Mouse (Mus musculus) neural tube, postnatal 0 days (tissue): ENCODE measurements around the gene Bend7. TPM values are rescaled to one million over a fixed set of nuclear protein-coding genes. Genes with fewer than 3 reads are reported as not detected.

Experiments
- polyA plus RNA-seq: library from polyadenylated mRNA; unstranded; fragments of >200 nt; fragmentation: Nextera tagmentation; extraction: Ambion mirVana; gene quantifications from 2 replicates; pipeline ENCODE4 v1.2.1, GENCODE M21; 2015

The Bend7 gene
- polyA plus RNA-seq: 7.6 and 7.7 TPM in 2 replicates

GRCm38 (mm10) chr2:4717769-4718661 is at the start of gene Bend7:
Bend7 (plus strand) TSS chr2:4717831.

Other genes with a start within 250 kb of the Bend7 start
- gene Prpf18, start 65.7 kb upstream of the Bend7 start, polyA plus RNA-seq: 28.4 and 29.6 TPM in 2 replicates
- gene Sephs1, start 163.7 kb downstream of the Bend7 start, polyA plus RNA-seq: 37.5 and 39.0 TPM in 2 replicates
- 119 and 122 TPM in 2 replicates for gene Phyh, start 201.2 kb downstream of the Bend7 start, polyA plus RNA-seq